Mouse (Mus musculus) liver, adult 2 months (tissue): Measurements from ENCODE around the gene Fig4.

Experiments
- CTCF ChIP-seq: fragments of 200-500 bp; IDR thresholded peaks from 2 replicates; pipeline ENCODE4 v1.5.1; 2011; ENCODE audit warnings: low read depth, low read length, control low read depth
- POLR2A ChIP-seq: fragments of 200-500 bp; IDR thresholded peaks from 2 replicates; pipeline ENCODE4 v1.6.1; 2011; ENCODE audit warnings: low read length, control low read depth; ENCODE audit not compliant: insufficient read depth; ENCODE audit errors: extremely low read depth

GRCm38 (mm10) chr10:41291021-41291420 lies 12.0 kb downstream of the Fig4 start:
- TF ChIP-seq CTCF (no peak), POLR2A (no peak)
